Mouse (Mus musculus) heart, embryonic 15.5 days (tissue): ENCODE data around the gene Aamp. TPM values are rescaled to one million over a fixed set of nuclear protein-coding genes. Genes with fewer than 3 reads are reported as not detected.

Source experiments
- ATAC-seq: fragments of 200-750 bp; cut with Nextera tagmentation; replicated peaks from 2 replicates; pipeline ENCODE4 v1.8.0; 2017; ENCODE audit warnings: low read depth, moderate TSS enrichment; ENCODE audit not compliant: insufficient number of reproducible peaks, insufficient read depth, low FRiP score
- H3K27ac ChIP-seq: fragments of 300-500 bp; sonication (generic); 2 replicates; pipeline ENCODE4 v1.5.1; 2015; ENCODE audit warnings: mild to moderate bottlenecking, inconsistent platforms
- H3K27me3 ChIP-seq: fragments of 300-500 bp; sonication (generic); 2 replicates; pipeline ENCODE4 v1.6.1; 2015; ENCODE audit warnings: inconsistent platforms
- H3K36me3 ChIP-seq: fragments of 300-500 bp; sonication (generic); 2 replicates; pipeline ENCODE4 v1.6.1; 2015; ENCODE audit warnings: mild to moderate bottlenecking, inconsistent platforms
- H3K4me1 ChIP-seq: fragments of 300-500 bp; sonication (generic); replicated peaks from 2 replicates; pipeline ENCODE4 v1.6.1; 2015; ENCODE audit warnings: inconsistent platforms
- H3K4me2 ChIP-seq: fragments of 300-500 bp; sonication (generic); 2 replicates; pipeline ENCODE4 v1.6.1; 2015; ENCODE audit warnings: inconsistent platforms, mild to moderate bottlenecking, moderate library complexity
- H3K4me3 ChIP-seq: fragments of 300-500 bp; sonication (generic); 2 replicates; pipeline ENCODE4 v1.5.1; 2015; ENCODE audit warnings: mild to moderate bottlenecking, inconsistent platforms
- H3K9ac ChIP-seq: fragments of 300-500 bp; sonication (generic); 2 replicates; pipeline ENCODE4 v1.6.1; 2015; ENCODE audit warnings: mild to moderate bottlenecking, inconsistent platforms
- H3K9me3 ChIP-seq: fragments of 300-500 bp; sonication (generic); replicated peaks from 2 replicates; pipeline ENCODE4 v1.6.1; 2016; ENCODE audit warnings: inconsistent platforms
- WGBS: fragments of 180-500 bp; shearing (Covaris S2); methylation state at CpG from one replicate; pipeline ENCODE4 v1.1.7; 2015; ENCODE audit warnings: mixed read lengths; 5-methylcytosine and 5-hydroxymethylcytosine counted together
- polyA plus RNA-seq: library from polyadenylated mRNA; unstranded; fragments of >200 nt; fragmentation: Nextera tagmentation; extraction: Ambion mirVana; gene quantifications from 2 replicates; pipeline ENCODE4 v1.2.1, GENCODE M21; 2015

Aamp gene
- polyA plus RNA-seq, 1 experiment from 2014 or later = 168 TPM

DNA sequence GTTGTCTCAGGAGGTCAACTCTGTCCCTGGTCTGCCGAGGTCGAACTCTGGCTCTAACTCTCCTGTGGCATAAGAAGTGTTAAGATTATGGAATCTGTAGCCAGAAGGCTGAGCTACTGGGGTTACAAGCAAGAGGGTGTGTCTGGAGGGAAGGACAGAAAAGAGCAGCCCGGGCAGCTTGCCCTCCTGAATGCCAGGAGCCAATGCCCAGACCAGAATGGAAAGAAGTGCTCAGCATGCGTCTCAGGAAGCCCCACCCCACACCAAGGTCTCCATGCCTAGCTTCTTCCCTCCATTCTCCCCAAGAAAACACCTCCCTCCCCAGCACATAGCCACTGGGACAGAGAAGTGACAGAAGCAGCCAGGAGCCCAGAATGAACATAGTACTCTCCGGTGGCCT is 14.5 kb upstream of the Aamp start:
- H3K4me2 ChIP-seq = peak overlapping the region; percentile 14; the same call in 1 of the 2 replicates
- H3K9me3 ChIP-seq = no peaks in the 10 kb centered on the region
- H3K27ac ChIP-seq = peak overlapping the region; percentile 99
- no peaks in the 10 kb centered on the region for H3K36me3 ChIP-seq
- WGBS = 29% methylated on average over 5 of the region's 5 CpGs
- H3K4me1 ChIP-seq = peaks cover 89% of the 10 kb centered on the region
- ATAC-seq = no peak
- H3K4me3 ChIP-seq = no peak overlapping the region
- no peaks in the 10 kb centered on the region for H3K27me3 ChIP-seq
- peak overlapping the region; percentile 9 for H3K9ac ChIP-seq

DNA sequence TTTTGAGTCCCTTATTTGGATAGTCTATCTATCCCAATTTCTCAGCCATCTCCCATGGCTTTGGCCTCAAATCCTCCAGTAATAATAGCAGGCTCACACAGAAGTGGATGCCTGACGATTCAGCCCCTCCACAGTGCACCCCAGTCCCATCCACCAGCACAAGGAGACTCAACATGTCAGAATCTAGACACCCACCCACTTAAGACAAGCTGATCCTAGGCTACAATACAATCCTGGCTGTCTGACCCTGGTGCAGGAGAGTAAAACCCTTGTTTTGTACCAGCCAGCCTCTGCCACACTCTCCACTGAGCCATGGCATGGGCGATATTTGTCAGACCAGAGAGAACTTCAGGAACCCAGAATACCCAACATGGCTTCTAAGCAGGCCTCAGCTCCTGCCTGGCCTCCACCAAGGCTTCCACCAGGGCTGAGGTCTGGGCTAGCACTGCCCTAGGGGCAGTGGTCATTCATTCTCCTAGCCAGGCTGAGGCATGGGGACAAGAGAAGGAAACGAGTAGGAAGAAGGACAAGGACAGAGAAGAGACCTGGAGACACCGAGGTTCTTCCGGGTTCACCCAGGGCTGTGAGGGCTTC is 13.7 kb upstream of the Aamp start:
- Histone ChIP-seq H3K9me3 (no peaks in the 10 kb centered on the region), H3K4me2 (no peak overlapping the region), H3K4me1 (peaks cover 97% of the 10 kb centered on the region), H3K27me3 (no peaks in the 10 kb centered on the region), H3K36me3 (peaks cover 4% of the 10 kb centered on the region; the same call in 1 of the 2 replicates), H3K27ac (peak overlapping the region; percentile 99), H3K9ac (0 out of 2 replicates have a peak overlapping the region, but pooled peaks have one; percentile 9), H3K4me3 (no peak overlapping the region)
- WGBS = 82% methylated on average over 5 of the region's 5 CpGs
- no peak for ATAC-seq

DNA sequence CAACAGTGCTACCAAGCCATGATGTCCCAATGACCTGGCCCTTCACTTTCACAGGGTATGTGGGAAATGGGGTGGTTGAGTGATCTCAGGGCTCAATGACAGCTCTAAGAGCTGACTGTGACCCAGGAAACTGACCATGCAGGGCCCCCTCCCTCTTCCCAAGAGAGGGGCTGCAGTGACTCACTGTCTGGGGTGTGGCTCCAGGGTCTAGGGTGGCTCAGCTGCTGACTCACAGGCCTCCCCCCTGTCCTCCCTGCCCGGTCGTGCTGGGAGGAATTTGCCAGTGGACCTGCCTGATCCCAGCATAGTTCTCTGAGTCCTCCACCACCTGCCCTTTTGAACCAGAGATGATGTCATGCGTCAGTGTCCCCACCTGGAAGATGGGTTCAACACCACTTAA is 12.7 kb upstream of the Aamp start:
- Histone ChIP-seq H3K4me2 (peak overlapping the region; percentile 68; the same call in 1 of the 2 replicates), H3K4me3 (no peak overlapping the region), H3K9ac (no peak overlapping the region), H3K27me3 (no peaks in the 10 kb centered on the region), H3K9me3 (no peaks in the 10 kb centered on the region), H3K36me3 (peaks cover 12% of the 10 kb centered on the region; the same call in 1 of the 2 replicates), H3K4me1 (peaks cover 97% of the 10 kb centered on the region), H3K27ac (peak overlapping the region; percentile 99)
- 36% methylated on average over 3 of the region's 3 CpGs for WGBS
- no peak for ATAC-seq

DNA sequence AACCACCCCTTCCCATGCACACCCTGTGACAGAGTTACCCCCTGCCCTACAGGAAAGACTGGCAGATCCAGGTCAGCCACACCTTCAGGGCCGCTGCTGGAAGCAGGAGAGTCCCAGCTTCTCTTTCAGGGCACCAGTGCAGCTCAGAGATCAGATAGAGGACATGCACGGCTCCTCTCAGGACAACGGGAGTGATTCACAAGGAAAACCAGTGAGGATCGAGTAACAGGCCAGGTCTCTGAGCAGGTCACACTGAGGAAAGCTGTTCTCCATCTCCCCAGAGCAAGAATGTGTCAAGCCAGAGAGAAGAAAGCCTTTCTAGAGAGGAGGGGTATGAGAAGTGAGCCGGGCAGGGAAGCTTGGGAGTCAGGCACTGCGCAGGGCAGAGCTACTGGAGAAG is 11.9 kb upstream of the Aamp start:
- H3K36me3 ChIP-seq = peaks cover 19% of the 10 kb centered on the region; the same call in 1 of the 2 replicates
- H3K4me2 ChIP-seq = peak overlapping the region; percentile 68
- ATAC-seq = no peak
- no peaks in the 10 kb centered on the region for H3K27me3 ChIP-seq
- H3K9me3 ChIP-seq = no peaks in the 10 kb centered on the region
- H3K4me3 ChIP-seq = peak overlapping the region; percentile 41
- peak overlapping the region; percentile 99 for H3K27ac ChIP-seq
- 21% methylated on average over 6 of the region's 6 CpGs for WGBS
- peaks cover 95% of the 10 kb centered on the region for H3K4me1 ChIP-seq
- peak overlapping the region; percentile 55 for H3K9ac ChIP-seq

DNA sequence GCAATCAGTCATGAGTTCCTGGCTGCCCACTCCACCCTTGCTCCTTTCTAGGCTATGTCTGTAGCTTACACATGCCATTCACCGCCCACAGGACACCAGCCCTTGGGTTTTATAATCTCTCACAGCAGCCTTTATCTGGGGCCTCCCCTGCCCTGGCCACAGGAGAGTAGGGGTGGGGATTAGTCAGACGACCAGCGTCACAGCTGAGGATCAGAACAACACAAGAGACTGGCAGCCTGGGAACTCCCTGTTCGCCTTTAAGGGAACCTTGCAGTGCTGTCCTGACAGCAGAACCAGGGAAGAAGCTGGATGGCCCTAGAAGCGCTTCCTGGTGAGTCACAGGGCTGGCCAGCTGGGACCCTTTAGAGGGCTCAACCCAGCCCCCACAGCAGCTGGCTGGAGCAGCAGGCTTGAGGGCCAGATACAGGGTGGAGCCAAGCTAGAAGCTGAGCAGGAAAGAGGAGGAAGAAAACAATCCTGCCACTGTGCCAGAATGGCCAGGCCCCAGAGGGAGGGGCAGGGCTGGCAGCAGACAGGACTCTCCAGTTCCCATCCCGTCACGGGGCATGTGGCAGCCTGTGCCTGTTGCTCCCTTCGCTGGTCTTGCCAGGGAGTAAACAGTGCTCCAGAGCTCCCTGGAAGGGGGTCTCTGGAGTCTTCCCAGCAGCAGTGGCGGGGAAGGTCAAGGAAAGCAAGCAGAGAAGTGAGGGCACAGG is 11.1 kb upstream of the Aamp start:
- ATAC-seq = peak; percentile 88

DNA sequence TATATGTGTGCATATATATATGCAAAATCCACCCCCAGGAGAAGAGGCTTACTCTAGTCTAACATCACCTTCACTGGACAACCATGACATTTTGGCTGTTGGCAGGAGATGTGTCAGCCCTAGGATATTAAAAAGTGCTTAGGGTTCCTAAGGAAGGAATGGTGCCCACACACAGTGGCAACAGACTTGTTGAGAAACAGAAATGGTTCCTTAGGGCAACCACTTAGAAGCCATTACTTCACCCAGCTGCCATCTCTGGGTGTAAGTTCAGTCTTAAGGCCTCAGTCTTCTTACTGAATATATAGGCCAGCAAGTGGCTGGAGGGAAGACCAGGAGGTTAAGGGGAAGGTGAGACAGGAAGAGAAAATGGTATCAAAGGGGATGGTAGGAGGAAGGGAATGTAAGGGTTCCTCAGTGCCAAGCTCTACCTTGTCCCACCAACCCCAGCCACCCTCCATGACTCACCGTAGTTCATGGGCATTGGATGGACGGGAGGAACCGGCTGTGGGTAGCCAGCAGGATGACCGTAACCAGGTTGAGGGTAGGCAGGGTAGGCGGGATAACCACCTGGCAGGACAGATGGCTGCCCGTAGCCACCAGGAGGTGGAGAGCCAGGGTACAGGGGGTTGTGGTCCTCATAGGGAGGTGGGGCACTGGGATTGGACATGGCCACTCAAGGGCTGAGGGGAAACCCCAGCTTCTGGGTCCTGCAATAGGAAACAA is 10.4 kb upstream of the Aamp start:
- Histone ChIP-seq H3K9ac (no peak overlapping the region), H3K27me3 (no peaks in the 10 kb centered on the region), H3K27ac (peak overlapping the region; percentile 99), H3K36me3 (peaks cover 23% of the 10 kb centered on the region; the same call in 1 of the 2 replicates), H3K9me3 (no peaks in the 10 kb centered on the region), H3K4me2 (peak overlapping the region; percentile 68), H3K4me1 (peaks cover 95% of the 10 kb centered on the region), H3K4me3 (no peak overlapping the region)
- 71% methylated on average over 6 of the region's 6 CpGs for WGBS
- no peak for ATAC-seq

More for the DNA sequence above, 11.1 kb upstream of the Aamp start:
- peak overlapping the region; percentile 68 for H3K4me2 ChIP-seq
- peak overlapping the region; percentile 99 for H3K27ac ChIP-seq
- peak overlapping the region; percentile 55 for H3K9ac ChIP-seq
- H3K9me3 ChIP-seq = no peaks in the 10 kb centered on the region
- 7% methylated on average over 9 of the region's 9 CpGs for WGBS
- H3K4me1 ChIP-seq = peaks cover 95% of the 10 kb centered on the region
- H3K4me3 ChIP-seq = peak overlapping the region; percentile 41
- peaks cover 23% of the 10 kb centered on the region; the same call in 1 of the 2 replicates for H3K36me3 ChIP-seq
- H3K27me3 ChIP-seq = no peaks in the 10 kb centered on the region

DNA sequence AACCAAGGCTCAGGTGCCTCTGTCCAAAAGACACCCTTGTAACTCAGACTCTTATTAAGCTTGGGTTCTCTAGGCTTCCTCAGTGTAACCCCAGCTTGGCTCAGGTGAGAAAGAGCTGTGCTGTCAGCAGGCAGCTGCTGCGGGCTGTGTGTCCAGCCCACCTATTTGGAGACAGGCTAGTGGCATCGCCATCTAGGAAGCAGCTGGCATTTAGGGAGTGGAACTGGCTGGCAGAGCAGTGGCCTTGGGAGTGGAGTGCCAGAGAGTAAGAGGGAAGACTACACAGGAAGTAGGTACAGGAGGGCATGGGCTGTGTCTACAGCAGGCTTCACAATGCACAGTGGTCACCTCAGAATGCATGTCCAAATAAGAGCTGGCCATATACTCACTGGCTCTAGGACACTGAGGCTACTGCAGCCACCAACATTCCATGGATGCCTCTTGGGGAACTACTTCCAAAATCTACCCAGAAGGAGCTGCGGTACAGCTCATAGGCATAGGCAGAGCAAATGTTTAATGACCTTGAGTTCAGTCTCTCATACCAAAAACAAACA is 9.6 kb upstream of the Aamp start:
- no peak for ATAC-seq
- H3K4me2 ChIP-seq = no peak overlapping the region
- H3K9me3 ChIP-seq = no peaks in the 10 kb centered on the region
- 66% methylated on average over 3 of the region's 3 CpGs for WGBS
- H3K27me3 ChIP-seq = no peaks in the 10 kb centered on the region
- peaks cover 95% of the 10 kb centered on the region for H3K4me1 ChIP-seq
- H3K36me3 ChIP-seq = peaks cover 26% of the 10 kb centered on the region; the same call in 1 of the 2 replicates
- H3K4me3 ChIP-seq = no peak overlapping the region
- peak overlapping the region; percentile 99 for H3K27ac ChIP-seq
- 0 out of 2 replicates have a peak overlapping the region, but pooled peaks have one; percentile 1 for H3K9ac ChIP-seq

DNA sequence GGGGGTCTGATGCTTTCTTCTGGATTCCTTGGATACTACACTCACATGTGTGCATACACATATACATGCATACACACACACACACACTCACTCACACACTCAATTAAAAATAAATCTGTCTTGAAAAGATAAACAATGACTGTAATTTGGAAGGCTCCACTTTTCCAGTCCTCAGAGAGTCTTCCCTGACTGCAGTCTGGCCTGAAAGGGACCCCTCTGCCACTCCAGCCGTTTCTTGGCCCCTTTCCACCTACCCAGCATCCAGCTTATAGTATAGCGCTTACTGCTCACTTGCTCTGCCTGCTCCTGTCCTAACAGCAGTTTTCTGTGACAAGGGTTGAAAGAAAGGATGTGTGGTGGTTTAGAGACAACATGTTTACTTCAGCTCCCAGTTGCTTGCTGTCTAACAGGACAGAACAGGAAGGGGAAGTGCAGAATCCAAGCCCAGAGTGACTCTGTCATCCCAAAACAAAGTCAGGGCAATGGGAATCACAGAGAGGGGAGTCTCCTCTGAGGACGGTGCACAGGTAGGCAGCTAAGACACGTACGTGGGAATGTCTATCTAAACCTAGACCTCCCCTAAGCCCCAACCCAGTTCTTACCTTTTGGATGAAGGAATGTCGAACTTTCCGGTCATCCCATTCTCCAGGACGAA is 8.9 kb upstream of the Aamp start:
- Histone ChIP-seq H3K9ac (no peak overlapping the region), H3K36me3 (peaks cover 31% of the 10 kb centered on the region; the same call in 1 of the 2 replicates), H3K27ac (peak overlapping the region; percentile 99), H3K4me2 (no peak overlapping the region), H3K27me3 (no peaks in the 10 kb centered on the region), H3K4me3 (no peak overlapping the region), H3K4me1 (peaks cover 95% of the 10 kb centered on the region), H3K9me3 (no peaks in the 10 kb centered on the region)
- no peak for ATAC-seq
- 74% methylated on average over 8 of the region's 8 CpGs for WGBS

DNA sequence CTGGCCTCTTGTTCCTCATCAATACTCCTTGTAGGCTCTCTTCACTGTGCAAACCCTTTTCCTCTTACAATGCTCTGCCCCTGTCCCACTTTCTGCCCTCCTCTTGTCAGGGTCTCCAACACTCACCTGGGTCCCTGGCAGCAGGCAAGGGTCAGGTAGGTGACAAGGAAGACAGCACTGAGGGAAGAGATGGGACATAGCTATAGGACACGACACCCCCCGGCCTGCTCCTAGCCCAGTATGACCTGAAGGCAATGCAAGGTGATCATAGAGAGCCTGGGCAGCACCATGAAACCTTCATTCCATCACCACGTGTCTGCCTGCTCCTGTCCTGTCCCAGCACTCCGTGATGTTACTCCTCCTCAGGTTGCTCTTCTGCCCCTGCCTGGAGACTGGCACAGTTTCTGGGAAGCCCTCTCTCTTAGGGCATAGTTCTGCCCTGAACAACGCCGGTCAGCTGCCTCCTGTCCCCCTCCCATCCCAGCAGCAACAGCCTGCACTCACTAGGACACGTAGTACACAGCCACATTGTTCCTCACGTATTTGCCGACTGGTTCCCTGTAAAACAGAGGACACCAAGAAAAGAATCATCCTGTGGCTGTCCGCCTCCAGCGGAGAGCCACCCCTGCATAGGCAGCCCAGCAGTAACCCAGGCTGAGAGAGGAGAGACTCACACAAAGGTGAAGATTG is 7.9 kb upstream of the Aamp start:
- Histone ChIP-seq H3K27ac (0 out of 2 replicates have a peak overlapping the region, but pooled peaks have one; percentile 6), H3K27me3 (no peaks in the 10 kb centered on the region), H3K4me1 (peaks cover 93% of the 10 kb centered on the region), H3K4me2 (no peak overlapping the region), H3K36me3 (peaks cover 35% of the 10 kb centered on the region; the same call in 1 of the 2 replicates), H3K9ac (no peak overlapping the region), H3K4me3 (no peak overlapping the region), H3K9me3 (no peaks in the 10 kb centered on the region)
- no peak for ATAC-seq
- WGBS = 89% methylated on average over 11 of the region's 11 CpGs

DNA sequence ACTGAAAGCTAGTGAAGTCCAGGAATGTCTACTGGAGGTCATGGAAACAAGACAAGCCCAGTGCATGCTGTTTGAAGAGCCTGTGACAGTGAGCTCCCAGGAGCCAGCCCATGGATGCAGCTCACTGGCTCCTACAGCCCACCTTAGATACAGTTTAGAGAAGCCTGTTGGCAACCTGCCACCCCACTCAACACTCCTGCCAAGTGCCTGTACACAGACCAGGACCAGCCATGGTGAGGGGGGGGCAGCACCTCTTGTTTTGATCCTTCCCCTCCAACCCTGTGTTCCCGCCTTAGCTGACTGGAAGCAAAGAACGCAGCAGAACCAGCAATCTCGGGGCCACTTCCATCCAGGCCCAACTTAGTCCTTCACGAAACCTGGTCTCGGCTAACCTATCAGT is 5.6 kb upstream of the Aamp start:
- Histone ChIP-seq H3K36me3 (peaks cover 35% of the 10 kb centered on the region; the same call in 1 of the 2 replicates), H3K27me3 (no peaks in the 10 kb centered on the region), H3K9me3 (no peaks in the 10 kb centered on the region), H3K4me3 (no peak overlapping the region), H3K4me1 (peaks cover 87% of the 10 kb centered on the region), H3K27ac (peak overlapping the region; percentile 89), H3K9ac (no peak overlapping the region), H3K4me2 (peak overlapping the region; percentile 8; the same call in 1 of the 2 replicates)
- ATAC-seq = peak; percentile 80
- 36% methylated on average over 5 of the region's 5 CpGs for WGBS
